Mouse (Mus musculus): ENCODE results near the gene Cdh1. TPM values are rescaled to one million over a fixed set of nuclear protein-coding genes. Genes with fewer than 3 reads are reported as not detected.

The Cdh1 gene
- polyA plus RNA-seq (2012; rRNA removed), result 9.9 and 11.5 TPM in 2 replicates

GRCm38 (mm10) chr8:106603131-106603819 is at the start of gene Cdh1:
Gene Cdh1, plus strand, starts transcription at chr8:106603351.

GRCm38 (mm10) chr8:106573168-106573567 is 30.0 kb upstream of the Cdh1 start, which contains the start of gene Gm10073:
Gene Gm10073, minus strand, starts transcription at chr8:106573461.

GRCm38 (mm10) chr8:106682971-106683668 is 80.0 kb downstream of the Cdh1 start, which contains the start of gene Tango6:
Gene Tango6, plus strand, starts transcription at chr8:106683068.

Other genes starting within 250 kb of the Cdh1 start
- 1.7 and 2.0 TPM in 2 replicates for gene Zfp90, start 188.0 kb upstream of the Cdh1 start, polyA plus RNA-seq (2012; rRNA removed)
- not detected in 2 replicates for gene 6030452D12Rik, start 102.8 kb upstream of the Cdh1 start, polyA plus RNA-seq (2012; rRNA removed)
- 1.3 TPM in 2 replicates for gene Cdh3, start 92.5 kb upstream of the Cdh1 start, polyA plus RNA-seq (2012; rRNA removed)
- 43.6 and 54.2 TPM in 2 replicates for gene Gm10073, start 29.9 kb upstream of the Cdh1 start, polyA plus RNA-seq (2012; rRNA removed)
- 1.5 and 1.7 TPM in 2 replicates for gene Tango6, start 79.7 kb downstream of the Cdh1 start, polyA plus RNA-seq (2012; rRNA removed)

All from liver, embryonic 14 days (tissue).